Mouse (Mus musculus) liver, postnatal 0 days (tissue): ENCODE results near the gene Mroh2a.

Experiments used
- CTCF ChIP-seq: sonication (generic); IDR thresholded peaks from 2 replicates; pipeline ENCODE4 v1.5.1; 2016; ENCODE audit warnings: antibody characterized with exemption, low read depth
- EP300 ChIP-seq: IDR thresholded peaks from 2 replicates; pipeline ENCODE4 v1.6.1; 2016; ENCODE audit warnings: antibody characterized with exemption, low read depth, mild to moderate bottlenecking

- TF ChIP-seq CTCF (no peak), EP300 (no peak)
Observed at GRCm38 (mm10) chr1:88309020-88309419, 82.2 kb downstream of the Mroh2a start.
